Mouse (Mus musculus): ENCODE results near the gene Ankrd17.

- TF ChIP-seq GATA1 (IDR thresholded peaks at IDR 0.05; ENCODE audit: low read depth, low read length), result no peak; the same call in 1 of the 2 replicates
- no peak for TF ChIP-seq KAT2A (conservative IDR thresholded peaks at IDR 0.05; ENCODE audit: low read depth, low read length)
- TF ChIP-seq CHD1 (IDR thresholded peaks at IDR 0.05; ENCODE audit: low read depth, low read length), result no peak
- TF ChIP-seq CTCF (IDR thresholded peaks at IDR 0.05 in 2 of 3, conservative IDR thresholded peaks at IDR 0.05 in 1 of 3; ENCODE audit: control insufficient read depth in 1 of 3, insufficient read depth in 1 of 3, low read depth in 2 of 3, low read length in 3 of 3, poor library complexity in 1 of 3, severe bottlenecking in 1 of 3), result no peak
- TF ChIP-seq RCOR1 (IDR thresholded peaks at IDR 0.05; ENCODE audit: low read depth, low read length), result no peak
- no peak for TF ChIP-seq USF2 (IDR thresholded peaks at IDR 0.05; ENCODE audit: borderline replicate concordance in 1 of 2, insufficient read depth in 1 of 2, low read depth in 1 of 2, low read length in 2 of 2)
- no peak for TF ChIP-seq NRF1 (IDR thresholded peaks at IDR 0.05; ENCODE audit: insufficient read depth, low read depth, low read length, poor library complexity, severe bottlenecking)
- TF ChIP-seq ZC3H11A (IDR thresholded peaks at IDR 0.05; ENCODE audit: low read depth, low read length), result no peak
- no peak for TF ChIP-seq MXI1 (IDR thresholded peaks at IDR 0.05; ENCODE audit: low read depth, low read length)
- no peak for TF ChIP-seq MAX (IDR thresholded peaks at IDR 0.05; ENCODE audit: low read length)
- TF ChIP-seq EP300 (IDR thresholded peaks at IDR 0.05; ENCODE audit: low read depth in 1 of 2, low read length in 2 of 2), result peak; percentile 35 to 37; a peak in 2 of 4 replicates
- no peak for TF ChIP-seq GABPA (IDR thresholded peaks at IDR 0.05; ENCODE audit: low read depth, low read length)
- no peak for TF ChIP-seq RAD21 (IDR thresholded peaks at IDR 0.05; ENCODE audit: low read depth, low read length)
- TF ChIP-seq BHLHE40 (IDR thresholded peaks at IDR 0.05; ENCODE audit: borderline replicate concordance, low read depth, low read length), result no peak
These were observed 19.5 kb downstream of the Ankrd17 start for GRCm38 (mm10) chr5:90346877-90347276.

Data from MEL (cell line).